Mouse (Mus musculus): ENCODE data around the gene Isg20l2.

- TF ChIP-seq CTCF (IDR thresholded peaks at IDR 0.05; ENCODE audit: low read depth) (no peak), EP300 (optimal IDR thresholded peaks at IDR 0.05) (no peak)
These were observed 27.9 kb downstream of the Isg20l2 start for GRCm38 (mm10) chr3:87958056-87958455.

All from stomach, postnatal 0 days (tissue).